Mouse (Mus musculus): ENCODE measurements around the gene Dlg2.
A peak's percentile ranks its signal among the peaks of the same experiment; 100 is the strongest.

The Dlg2 gene

GRCm38 (mm10) chr7:92048876-92049275 lies 1572.4 kb downstream of the Dlg2 start:
- DNase-seq (ENCODE audit: low spot score in 2 of 2), result no peak

- no peak for DNase-seq (ENCODE audit: low spot score in 2 of 2)
These were observed 1590.4 kb downstream of the Dlg2 start for GRCm38 (mm10) chr7:92066851-92067250.

- no peak for DNase-seq (ENCODE audit: low spot score in 2 of 2)
These were observed 1611.0 kb downstream of the Dlg2 start for GRCm38 (mm10) chr7:92087429-92087828.

GRCm38 (mm10) chr7:92093860-92094259 lies 1617.4 kb downstream of the Dlg2 start:
- DNase-seq (ENCODE audit: low spot score in 2 of 2), result peak in 1 of 2 experiments; percentile 50

- DNase-seq (ENCODE audit: low spot score in 2 of 2), result no peak
These were observed 1618.7 kb downstream of the Dlg2 start for GRCm38 (mm10) chr7:92095198-92095597.

GRCm38 (mm10) chr7:92100847-92101246 lies 1624.4 kb downstream of the Dlg2 start:
- no peak for DNase-seq (ENCODE audit: low spot score in 2 of 2)

GRCm38 (mm10) chr7:92102892-92103543 lies 1626.5 kb downstream of the Dlg2 start:
- peak in 1 of 2 experiments; percentile 26 for DNase-seq (ENCODE audit: low spot score in 2 of 2)

GRCm38 (mm10) chr7:92105477-92105876 lies 1629.0 kb downstream of the Dlg2 start:
- DNase-seq (ENCODE audit: low spot score in 2 of 2), result no peak

- DNase-seq (ENCODE audit: low spot score in 2 of 2), result no peak
These were observed 1629.5 kb downstream of the Dlg2 start for GRCm38 (mm10) chr7:92105956-92106355.

- DNase-seq (ENCODE audit: low spot score in 2 of 2), result no peak
These were observed 1636.6 kb downstream of the Dlg2 start for GRCm38 (mm10) chr7:92113065-92113464.

GRCm38 (mm10) chr7:92115237-92115871 lies 1638.9 kb downstream of the Dlg2 start:
- no peak for DNase-seq (ENCODE audit: low spot score in 2 of 2)

GRCm38 (mm10) chr7:92123276-92123675 lies 1646.8 kb downstream of the Dlg2 start:
- DNase-seq (ENCODE audit: low spot score in 2 of 2), result no peak

- DNase-seq (ENCODE audit: low spot score in 2 of 2), result no peak
These were observed 1649.4 kb downstream of the Dlg2 start for GRCm38 (mm10) chr7:92125886-92126285.

- no peak for DNase-seq (ENCODE audit: low spot score in 2 of 2)
These were observed 1657.8 kb downstream of the Dlg2 start for GRCm38 (mm10) chr7:92134301-92134700.

- DNase-seq (ENCODE audit: low spot score in 2 of 2), result no peak
These were observed 1659.2 kb downstream of the Dlg2 start for GRCm38 (mm10) chr7:92135624-92136023.

GRCm38 (mm10) chr7:92140051-92140817 lies 1663.8 kb downstream of the Dlg2 start:
- no peak for DNase-seq (ENCODE audit: low spot score in 2 of 2)

GRCm38 (mm10) chr7:92147499-92147898 lies 1671.0 kb downstream of the Dlg2 start:
- DNase-seq (ENCODE audit: low spot score in 2 of 2), result no peak

GRCm38 (mm10) chr7:92150768-92151167 lies 1674.3 kb downstream of the Dlg2 start:
- no peak for DNase-seq (ENCODE audit: low spot score in 2 of 2)

GRCm38 (mm10) chr7:92154603-92155002 lies 1678.1 kb downstream of the Dlg2 start:
- no peak for DNase-seq (ENCODE audit: low spot score in 2 of 2)

- DNase-seq (ENCODE audit: low spot score in 2 of 2), result no peak
These were observed 1686.7 kb downstream of the Dlg2 start for GRCm38 (mm10) chr7:92163150-92163549.

- DNase-seq (ENCODE audit: low spot score in 2 of 2), result no peak
These were observed 1687.8 kb downstream of the Dlg2 start for GRCm38 (mm10) chr7:92164316-92164715.

- no peak for DNase-seq (ENCODE audit: low spot score in 2 of 2)
These were observed 1688.5 kb downstream of the Dlg2 start for GRCm38 (mm10) chr7:92164875-92165518.
